Mouse (Mus musculus): ENCODE data around the gene Dnmt3c.

Gene Dnmt3c

DNA sequence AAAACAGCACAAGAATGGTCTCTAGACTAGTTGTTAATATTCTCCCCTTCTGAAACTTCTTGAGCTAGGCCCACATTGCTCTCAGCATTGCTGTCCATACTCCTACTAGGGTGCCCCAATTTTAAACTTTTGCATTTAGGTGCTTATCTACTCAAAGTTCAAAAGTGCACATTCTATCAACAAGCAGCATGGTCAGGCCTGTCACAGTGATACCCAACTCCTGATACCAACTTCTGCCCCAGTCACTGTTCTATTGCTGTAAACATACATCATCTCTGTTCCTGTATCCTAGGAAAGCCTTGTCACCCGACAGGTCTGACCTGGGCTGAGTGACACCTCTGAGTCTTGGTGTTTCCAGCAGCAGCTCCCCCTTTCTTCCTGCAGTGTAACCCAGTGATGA lies 26.6 kb downstream of the Dnmt3c start:
- DNase-seq (ENCODE audit: low spot score) = no peak

GRCm38 (mm10) chr2:153724424-153724823 lies 28.0 kb downstream of the Dnmt3c start:
- peak; percentile 71 for DNase-seq (ENCODE audit: low spot score)

DNA sequence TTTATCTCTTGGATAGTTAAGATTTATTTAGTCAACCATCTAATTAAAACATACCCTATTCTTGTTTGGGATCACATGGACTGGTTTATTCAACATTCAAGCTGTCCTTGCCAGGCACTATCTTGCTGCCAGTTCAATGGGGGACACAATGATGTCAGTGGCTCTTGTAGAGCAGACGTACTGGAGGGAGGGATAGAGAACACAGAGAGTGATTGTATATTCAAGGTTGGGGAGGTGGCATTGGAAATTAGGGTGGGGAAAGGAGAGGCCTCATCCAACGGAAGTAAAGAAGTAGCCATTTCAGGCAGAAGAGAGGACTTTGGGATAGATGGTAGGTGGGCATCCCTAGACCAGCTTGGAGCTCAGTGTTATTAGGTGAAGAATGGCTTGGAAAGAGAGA lies 28.4 kb downstream of the Dnmt3c start:
- DNase-seq (ENCODE audit: low spot score) = no peak

- no peak for DNase-seq (ENCODE audit: low spot score)
These were observed 28.8 kb downstream of the Dnmt3c start for GRCm38 (mm10) chr2:153725291-153725690.

DNA sequence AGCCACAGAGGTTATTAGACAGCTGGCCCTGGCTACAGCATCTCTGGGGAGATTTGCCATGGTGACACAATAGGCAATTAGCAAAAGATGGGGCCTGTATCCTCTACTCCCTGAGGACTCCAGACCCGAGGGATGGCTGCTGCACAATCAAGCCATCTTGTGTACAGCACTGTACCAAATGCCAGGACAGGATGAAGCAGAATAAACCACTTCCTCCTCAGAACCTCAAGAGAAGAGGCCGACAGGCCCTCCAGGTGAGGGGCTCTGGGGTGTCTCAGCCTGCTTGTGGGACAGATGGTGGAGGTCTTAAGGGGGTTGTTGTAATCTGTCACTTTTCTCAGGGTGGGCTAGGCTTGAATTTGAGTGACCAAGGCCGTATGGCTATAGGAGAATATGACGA lies 37.6 kb downstream of the Dnmt3c start:
- no peak for DNase-seq (ENCODE audit: low spot score)

DNA sequence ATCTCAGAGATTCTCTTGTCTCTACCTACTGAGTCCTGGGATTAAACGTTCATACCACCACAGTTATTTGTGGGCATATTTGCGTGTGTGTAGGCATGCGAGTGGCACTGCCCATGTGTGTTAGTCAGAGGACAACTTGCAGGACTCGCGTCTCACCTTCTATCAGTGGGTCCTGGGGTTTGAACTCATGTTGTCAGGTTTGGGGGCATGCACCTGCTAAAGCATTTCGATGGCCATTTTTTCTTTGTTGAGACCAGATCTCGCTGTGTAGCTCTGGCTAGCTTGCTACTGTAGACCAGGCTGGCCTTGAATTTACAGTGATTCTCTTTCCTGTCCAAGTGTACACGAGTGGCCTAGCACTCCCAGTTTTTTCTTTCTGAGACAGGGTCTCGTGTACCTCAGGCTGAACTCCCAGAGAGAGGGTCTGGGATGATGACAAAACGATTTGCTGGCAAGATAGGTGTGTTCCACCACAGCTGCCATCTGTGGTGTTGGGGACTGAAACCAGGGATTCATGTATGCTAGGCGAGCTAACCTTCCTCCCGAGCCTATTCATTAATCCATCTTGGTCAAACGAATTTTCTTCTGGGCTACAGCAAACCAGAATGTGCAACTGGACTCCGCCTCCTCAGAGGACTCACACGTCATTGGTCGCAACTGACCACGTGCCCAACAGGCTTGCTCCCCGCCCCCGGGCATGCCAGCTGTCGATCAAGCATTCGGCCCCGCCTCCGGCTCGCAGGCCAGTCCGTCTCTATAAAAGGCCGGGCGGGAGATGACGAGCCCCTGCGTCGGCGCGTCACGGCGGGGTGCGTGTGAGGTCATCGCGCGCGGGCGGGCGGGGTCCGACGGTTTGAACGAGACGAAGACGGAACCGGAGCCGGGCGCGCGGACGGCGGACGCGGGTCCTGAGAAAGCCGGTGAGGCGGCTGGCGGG lies 44.3 kb downstream of the Dnmt3c start, which contains the start of gene Mapre1:
Gene Mapre1, plus strand, starts transcription at position 775 of the 937 bp plus-strand sequence.
- DNase-seq (ENCODE audit: low spot score) = peak; percentile 99

- peak; percentile 40 for DNase-seq (ENCODE audit: low spot score)
These were observed 45.1 kb downstream of the Dnmt3c start for GRCm38 (mm10) chr2:153741437-153742065.

DNA sequence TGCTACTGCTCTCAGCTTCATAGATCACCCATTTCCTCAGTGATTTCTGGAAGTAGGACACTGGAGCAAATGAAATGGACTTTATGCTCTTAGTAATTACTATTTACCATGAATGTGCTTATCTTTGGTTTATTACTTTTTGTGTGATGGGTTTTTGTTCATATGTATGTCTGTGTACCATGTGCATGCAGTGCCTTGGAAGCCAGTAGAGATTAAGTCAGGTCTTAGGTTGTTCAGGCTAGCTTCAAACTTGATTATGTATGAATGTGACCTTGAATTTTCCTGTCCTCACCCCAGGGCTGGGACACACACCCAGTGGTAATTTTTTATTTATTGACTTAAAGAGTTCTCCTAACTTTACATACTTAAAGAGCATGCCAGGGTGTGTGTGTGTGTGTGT lies 51.5 kb downstream of the Dnmt3c start:
- no peak for DNase-seq (ENCODE audit: low spot score)

- DNase-seq (ENCODE audit: low spot score) = no peak
These were observed 53.9 kb downstream of the Dnmt3c start for GRCm38 (mm10) chr2:153750363-153750762.

DNA sequence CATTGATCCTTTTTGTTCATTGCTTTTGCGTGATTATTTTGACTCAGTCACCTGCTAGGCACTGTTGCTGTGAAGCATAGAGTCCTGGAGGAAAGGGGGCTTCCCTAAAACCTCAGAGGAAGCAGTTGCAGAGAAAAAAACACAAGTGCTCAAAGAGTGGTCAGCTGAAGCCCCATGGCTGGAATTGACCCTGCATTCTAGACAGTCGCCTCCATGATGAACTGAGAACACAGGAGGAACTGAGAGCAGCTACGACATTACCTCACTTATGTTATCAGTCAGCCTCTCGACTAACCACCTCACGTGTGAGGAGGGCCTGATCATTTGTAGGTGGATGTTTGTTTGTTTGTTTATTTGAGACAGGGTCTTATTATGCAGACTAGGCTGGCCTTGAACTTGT lies 65.7 kb downstream of the Dnmt3c start:
- no peak for DNase-seq (ENCODE audit: low spot score)

- DNase-seq (ENCODE audit: low spot score) = no peak
These were observed 71.0 kb downstream of the Dnmt3c start for GRCm38 (mm10) chr2:153767484-153767883.

DNA sequence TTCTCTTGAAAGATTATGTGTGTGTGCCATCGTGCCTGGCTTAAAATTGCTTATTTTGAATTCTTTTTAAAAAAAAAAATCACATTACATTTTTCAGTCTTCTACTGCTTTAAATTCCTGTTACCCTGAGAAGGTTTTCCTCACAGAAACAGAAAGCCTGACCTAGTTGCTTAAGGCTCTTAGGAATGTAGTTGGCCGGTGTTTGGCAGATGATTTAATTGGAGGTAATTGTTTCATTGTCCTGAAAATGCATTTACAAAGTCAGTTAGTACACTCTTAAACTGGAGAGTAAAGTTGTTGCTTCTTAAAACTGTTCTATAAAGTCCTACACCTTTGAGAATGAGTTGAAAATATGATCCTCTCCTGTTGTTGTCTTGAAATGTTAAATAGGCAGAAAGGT lies 72.4 kb downstream of the Dnmt3c start:
- no peak for DNase-seq (ENCODE audit: low spot score)

DNA sequence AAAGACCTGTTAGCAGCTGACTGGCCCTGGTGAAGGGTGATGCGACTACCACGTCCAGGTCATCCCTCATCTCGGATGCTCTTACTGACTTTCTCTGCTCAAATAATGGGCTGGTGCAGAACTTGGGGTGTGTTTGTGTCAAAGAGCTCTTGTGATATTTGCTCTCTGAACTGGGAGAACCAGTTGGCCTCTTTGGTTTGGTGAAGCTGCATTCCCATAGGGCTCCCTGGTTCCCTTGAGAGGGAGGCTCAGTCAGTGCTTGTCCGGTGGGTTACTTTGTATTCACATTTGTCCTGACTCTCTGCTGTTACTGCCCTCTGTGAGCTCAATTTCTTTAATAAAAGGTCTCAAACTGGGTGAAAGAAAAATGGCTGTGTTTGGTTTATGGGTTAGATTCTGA lies 76.5 kb downstream of the Dnmt3c start:
- DNase-seq (ENCODE audit: low spot score) = no peak

DNA sequence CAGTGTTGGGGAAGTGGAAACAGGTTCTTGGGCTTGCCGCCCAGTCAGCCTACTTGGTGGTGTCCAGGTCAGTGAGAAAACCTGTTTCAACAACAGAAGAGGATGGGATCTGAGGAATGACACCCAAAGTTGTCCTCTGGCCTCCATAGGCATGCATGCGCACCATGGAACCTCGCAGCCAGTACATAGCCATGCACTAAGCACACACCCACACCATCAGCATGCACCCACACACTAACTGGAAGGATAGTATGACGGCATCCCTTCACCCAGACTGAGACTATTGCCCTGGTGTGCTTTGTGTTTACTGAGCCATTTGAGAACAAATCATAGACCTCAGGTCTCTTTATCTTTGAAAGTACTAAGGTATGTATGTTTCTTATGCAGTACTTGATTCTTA lies 79.0 kb downstream of the Dnmt3c start:
- DNase-seq (ENCODE audit: low spot score) = no peak

- DNase-seq (ENCODE audit: low spot score) = peak; percentile 72
These were observed 82.3 kb downstream of the Dnmt3c start for GRCm38 (mm10) chr2:153778638-153779362.

All from c-Kit-positive CD71-positive TER-119-positive erythroid progenitor cells, embryonic 14.5 days (primary cell).